Mouse (Mus musculus): ENCODE data around the gene Ak8.

DNA sequence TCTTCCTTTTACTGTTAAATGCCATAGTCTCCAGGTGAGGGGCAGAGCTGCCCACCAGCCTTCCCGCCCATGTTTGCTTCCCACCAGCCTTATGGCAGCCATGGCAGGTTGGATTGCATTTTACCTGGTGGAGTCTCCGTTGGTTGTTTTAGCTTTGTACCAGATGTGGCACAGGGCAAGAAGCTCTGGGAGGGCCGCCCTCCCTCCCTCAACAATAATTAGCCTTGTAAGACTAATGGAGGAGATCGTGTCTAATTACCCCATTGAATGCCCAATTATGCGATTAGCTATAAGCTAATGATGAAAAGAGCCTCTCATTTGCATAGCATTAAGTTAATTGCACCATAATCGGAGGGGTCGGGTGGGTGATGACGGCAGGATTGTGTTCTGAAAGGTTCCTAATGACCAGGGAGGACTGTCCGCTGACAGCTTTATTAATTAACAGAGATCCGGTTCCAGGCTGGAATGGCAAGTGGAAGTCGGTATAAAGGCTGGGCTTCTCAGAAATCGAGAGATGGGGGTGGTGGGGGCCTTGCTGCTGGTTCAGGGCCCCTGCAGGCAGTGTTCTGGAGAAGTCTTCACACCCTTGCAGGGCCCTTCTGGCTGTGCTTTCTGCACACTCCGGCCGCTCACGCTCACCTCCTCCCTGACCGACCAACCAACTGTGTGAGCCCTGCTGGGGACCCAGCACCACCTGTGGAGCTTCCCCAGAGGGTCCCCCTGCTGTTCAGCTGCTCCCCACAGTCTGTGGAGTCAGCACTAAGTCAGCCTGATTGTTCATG lies 80.2 kb downstream of the Ak8 start:
- TF ChIP-seq CTCF (IDR thresholded peaks at IDR 0.05; ENCODE audit: control insufficient read depth, insufficient read depth, low read length) (no peak), POLR2A (IDR thresholded peaks at IDR 0.05; ENCODE audit: borderline replicate concordance, control insufficient read depth, low read depth, low read length) (no peak)

Data from bone marrow, adult 2 months (tissue).